Mouse (Mus musculus) ES-E14 (cell line): ENCODE measurements around the gene Col17a1.

Experiments
- HCFC1 ChIP-seq: IDR thresholded peaks from 2 replicates; pipeline ENCODE4 v1.6.1; 2012; ENCODE audit warnings: low read length, inconsistent platforms, borderline replicate concordance; ENCODE audit not compliant: insufficient read depth
- ZNF384 ChIP-seq: IDR thresholded peaks from 2 replicates; pipeline ENCODE4 v1.6.1; 2012; ENCODE audit warnings: low read depth, low read length, inconsistent platforms

GRCm38 (mm10) chr19:47674419-47674818, 17.5 kb downstream of the Col17a1 start:
- TF ChIP-seq ZNF384, result no peak
- no peak for TF ChIP-seq HCFC1
